Comparison of ENCODE assay signal across 10 mouse cellular contexts in genomic region chr2:97044016-97044415, GRCm38 (mm10).
"Had no signal": no experiment of that assay in that cellular context is flagged by ENCODE, and none has a peak within 500 bp of the region (broad histone marks: within the 10 kb centered on the region; RNA-seq: fewer than 3 reads in every experiment).

No protein-coding gene starts in this region.

- DNase-seq: lung, adult 2 months; lung, postnatal 14 days; lung, postnatal 36 days; right cerebral cortex, postnatal 14 days; thymus, adult 18-20 months; thymus, postnatal 14 days; thymus, postnatal 36 days had no signal

- ATAC-seq: lung, postnatal 0 days; midbrain, embryonic 13.5 days; midbrain, embryonic 15.5 days had no signal
